In genomic region chr8:122074977-122075376, GRCm38 (mm10) we compare ENCODE assay signal across 16 mouse cellular contexts.
DNase-seq lines count a peak whose midpoint lies in the region; ATAC-seq and TF ChIP-seq lines count a peak whose summit lies in the region.
"Had no signal": no experiment of that assay in that cellular context is flagged by ENCODE, and none has a peak within 500 bp of the region (broad histone marks: within the 10 kb centered on the region; RNA-seq: fewer than 3 reads in every experiment).

No protein-coding gene starts in this region.

- H3K27me3 ChIP-seq in embryonic facial prominence, embryonic 14.5 days (replicated peaks; ENCODE audit: control insufficient read depth, insufficient read depth, low read length): no peaks in the 10 kb centered on the region
- peaks cover 59% of the 10 kb centered on the region for H3K27me3 ChIP-seq in embryonic facial prominence, embryonic 10.5 days (replicated peaks; ENCODE audit: low read depth, poor library complexity, severe bottlenecking)
- no peaks in the 10 kb centered on the region for H3K27me3 ChIP-seq in kidney, postnatal 0 days (ENCODE audit: insufficient read depth, low read length)
- 0 out of 2 replicates have a peak, but pooled peaks cover 4% of the 10 kb centered on the region for H3K27me3 ChIP-seq in lung, postnatal 0 days (replicated peaks; ENCODE audit: insufficient read depth, low read length)

- no peak overlapping the region for H3K27ac ChIP-seq in embryonic facial prominence, embryonic 14.5 days (replicated peaks; ENCODE audit: low read depth, low read length)
- H3K27ac ChIP-seq in embryonic facial prominence, embryonic 10.5 days (replicated peaks): no peak overlapping the region
- no peak overlapping the region for H3K27ac ChIP-seq in kidney, postnatal 0 days
- no peak overlapping the region for H3K27ac ChIP-seq in lung, postnatal 0 days (ENCODE audit: low read length)
- H3K27ac ChIP-seq: heart, embryonic 13.5 days had no signal

- peak; percentile 45 for TF ChIP-seq CTCF in kidney, postnatal 0 days (IDR thresholded peaks at IDR 0.05; ENCODE audit: low read depth)
- TF ChIP-seq CTCF in lung, postnatal 0 days (IDR thresholded peaks at IDR 0.05): peak; percentile 56

- no peak overlapping the region for H3K9ac ChIP-seq in embryonic facial prominence, embryonic 14.5 days (ENCODE audit: low read depth, low read length)
- no peak overlapping the region for H3K9ac ChIP-seq in kidney, postnatal 0 days (ENCODE audit: low read depth, low read length)
- H3K9ac ChIP-seq in lung, postnatal 0 days (replicated peaks; ENCODE audit: low read depth): no peak overlapping the region
- H3K9ac ChIP-seq: heart, embryonic 13.5 days had no signal

- DNase-seq in embryonic facial prominence, embryonic 14.5 days (ENCODE audit: low spot score): no peak
- DNase-seq in embryonic facial prominence, embryonic 10.5 days (ENCODE audit: low spot score): no peak
- no peak for DNase-seq in kidney, postnatal 0 days (ENCODE audit: low spot score)
- DNase-seq in kidney, postnatal 36 days: no peak
- DNase-seq in lung, postnatal 0 days (ENCODE audit: low spot score): no peak
- no peak for DNase-seq in lung, adult 18-20 months
- no peak for DNase-seq in B cell, adult 2 months
- DNase-seq in thymus, postnatal 10 days (ENCODE audit: low spot score in 2 of 2): no peak
- DNase-seq: adrenal gland, postnatal 25 days; cerebellum, postnatal 14 days; gastrocnemius, postnatal 36 days; kidney, postnatal 10 days; right cerebral cortex, postnatal 25 days; thymus, postnatal 36 days had no signal

- ATAC-seq in embryonic facial prominence, embryonic 14.5 days (ENCODE audit: low read depth): 0 out of 2 replicates have a peak, but pooled peaks have one; percentile 27
- ATAC-seq in kidney, postnatal 0 days (replicated peaks; ENCODE audit: low FRiP score, low read depth): no peak
- 0 out of 2 replicates have a peak, but pooled peaks have one; percentile 29 for ATAC-seq in lung, postnatal 0 days
- ATAC-seq: forebrain, embryonic 14.5 days had no signal

- no peaks in the 10 kb centered on the region for H3K9me3 ChIP-seq in embryonic facial prominence, embryonic 14.5 days (ENCODE audit: control insufficient read depth, low read length)
- H3K9me3 ChIP-seq in embryonic facial prominence, embryonic 10.5 days: no peaks in the 10 kb centered on the region
- no peaks in the 10 kb centered on the region for H3K9me3 ChIP-seq in kidney, postnatal 0 days (replicated peaks; ENCODE audit: low read length)
- H3K9me3 ChIP-seq in lung, postnatal 0 days (ENCODE audit: low read length): no peaks in the 10 kb centered on the region
- H3K9me3 ChIP-seq: heart, embryonic 13.5 days had no signal

- no peaks in the 10 kb centered on the region for H3K36me3 ChIP-seq in embryonic facial prominence, embryonic 14.5 days (ENCODE audit: control insufficient read depth, insufficient read depth, low read length)
- H3K36me3 ChIP-seq in embryonic facial prominence, embryonic 10.5 days (replicated peaks): no peaks in the 10 kb centered on the region
- no peaks in the 10 kb centered on the region for H3K36me3 ChIP-seq in kidney, postnatal 0 days (ENCODE audit: insufficient read depth, low read length)
- no peaks in the 10 kb centered on the region for H3K36me3 ChIP-seq in lung, postnatal 0 days (ENCODE audit: insufficient read depth, low read length)
- H3K36me3 ChIP-seq: heart, embryonic 13.5 days had no signal

- 73% methylated on average over 4 of the region's 4 CpGs for WGBS in embryonic facial prominence, embryonic 14.5 days
- WGBS in embryonic facial prominence, embryonic 10.5 days: 81% methylated on average over 4 of the region's 4 CpGs
- WGBS in kidney, postnatal 0 days: 77% methylated on average over 4 of the region's 4 CpGs
- 58% methylated on average over 4 of the region's 4 CpGs for WGBS in lung, postnatal 0 days

- no peak for TF ChIP-seq EP300 in lung, postnatal 0 days (IDR thresholded peaks at IDR 0.05)

- H3K4me2 ChIP-seq in embryonic facial prominence, embryonic 14.5 days (ENCODE audit: low read depth, low read length): no peak overlapping the region
- no peak overlapping the region for H3K4me2 ChIP-seq in kidney, postnatal 0 days (ENCODE audit: low read length)
- no peak overlapping the region for H3K4me2 ChIP-seq in lung, postnatal 0 days (replicated peaks; ENCODE audit: low read depth, low read length)
- H3K4me2 ChIP-seq: heart, embryonic 13.5 days had no signal

- H3K4me3 ChIP-seq in embryonic facial prominence, embryonic 14.5 days (ENCODE audit: low read depth, low read length): no peak overlapping the region
- H3K4me3 ChIP-seq in embryonic facial prominence, embryonic 10.5 days: no peak overlapping the region
- H3K4me3 ChIP-seq in kidney, postnatal 0 days (replicated peaks; ENCODE audit: low read depth, low read length): no peak overlapping the region
- no peak overlapping the region for H3K4me3 ChIP-seq in lung, postnatal 0 days (ENCODE audit: low read depth, low read length)
- H3K4me3 ChIP-seq: heart, embryonic 13.5 days had no signal

- H3K4me1 ChIP-seq in embryonic facial prominence, embryonic 14.5 days (ENCODE audit: control insufficient read depth, insufficient read depth, low read length): peaks cover 12% of the 10 kb centered on the region
- peaks cover 60% of the 10 kb centered on the region for H3K4me1 ChIP-seq in embryonic facial prominence, embryonic 10.5 days
- H3K4me1 ChIP-seq in kidney, postnatal 0 days (replicated peaks; ENCODE audit: insufficient read depth, low read length): no peaks in the 10 kb centered on the region; the same call in 1 of the 2 replicates
- no peaks in the 10 kb centered on the region for H3K4me1 ChIP-seq in lung, postnatal 0 days (ENCODE audit: insufficient read depth, low read depth, low read length)
